Comparison of ENCODE assay signal across 10 mouse cellular contexts in the genomic region with DNA sequence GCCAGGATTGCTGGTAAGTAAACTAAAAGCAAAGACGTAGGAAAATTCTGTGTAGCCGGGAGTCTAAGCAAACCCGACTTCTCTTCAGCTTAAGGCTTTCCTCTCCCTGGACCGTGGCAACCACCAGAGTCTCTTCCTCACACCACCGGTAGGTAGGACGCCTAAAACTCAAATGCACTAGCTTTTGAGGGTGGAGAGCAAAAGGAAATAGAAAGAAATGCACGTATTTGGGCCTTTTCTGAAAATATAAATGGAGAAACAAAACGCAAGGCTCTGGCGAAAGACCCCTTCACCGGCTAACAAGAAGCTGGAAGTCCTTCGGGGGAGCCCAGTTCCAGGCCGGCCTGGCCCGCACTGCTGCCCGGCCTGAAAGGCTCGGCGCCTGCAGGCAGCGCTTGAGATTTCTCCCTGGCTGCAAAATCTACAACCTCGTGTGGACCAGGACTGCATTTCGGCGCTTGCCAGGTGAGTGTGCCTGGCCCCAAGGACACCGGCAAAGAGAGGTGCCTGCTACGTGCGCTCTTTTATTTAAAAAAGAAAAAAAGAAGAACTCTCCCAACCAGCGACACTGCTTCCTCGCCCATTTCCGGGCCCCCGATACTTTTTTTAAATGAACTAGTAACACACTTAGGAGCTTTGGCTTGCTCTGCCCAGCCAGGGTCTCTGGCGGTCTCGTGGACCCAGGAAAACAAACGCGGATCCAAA. TPM values are rescaled to one million over a fixed set of nuclear protein-coding genes. Genes with fewer than 3 reads are reported as not detected.
A peak's percentile ranks its signal among the peaks of the same experiment; 100 is the strongest.
DNase-seq lines count a peak whose midpoint lies in the region; ATAC-seq and TF ChIP-seq lines count a peak whose summit lies in the region.
"Had no signal": no experiment of that assay in that cellular context is flagged by ENCODE, and none has a peak within 500 bp of the region (broad histone marks: within the 10 kb centered on the region; RNA-seq: fewer than 3 reads in every experiment).

No protein-coding gene starts in this region.

- peaks cover 70% of the 10 kb centered on the region for H3K27me3 ChIP-seq in heart, embryonic 10.5 days (ENCODE audit: insufficient read depth, poor library complexity, severe bottlenecking)
- H3K27me3 ChIP-seq in ES-Bruce4 (ENCODE audit: control insufficient read depth, insufficient read depth, low read length, poor library complexity, severe bottlenecking), result peaks cover 54% of the 10 kb centered on the region
- H3K27me3 ChIP-seq in hindbrain, embryonic 11.5 days (ENCODE audit: control insufficient read depth, insufficient read depth, low read length), result peaks cover 79% of the 10 kb centered on the region
- H3K27me3 ChIP-seq in midbrain, embryonic 14.5 days (ENCODE audit: control insufficient read depth, insufficient read depth, low read length), result peaks cover 81% of the 10 kb centered on the region
- H3K27me3 ChIP-seq: CH12.LX had no signal

- no peaks in the 10 kb centered on the region for H3K9me3 ChIP-seq in heart, embryonic 10.5 days
- no peaks in the 10 kb centered on the region for H3K9me3 ChIP-seq in ES-Bruce4 (replicated peaks; ENCODE audit: control insufficient read depth, insufficient read depth, low read length, poor library complexity, severe bottlenecking)
- H3K9me3 ChIP-seq in hindbrain, embryonic 11.5 days (ENCODE audit: control insufficient read depth, low read length), result no peaks in the 10 kb centered on the region
- H3K9me3 ChIP-seq in midbrain, embryonic 14.5 days (ENCODE audit: control insufficient read depth, low read length), result no peaks in the 10 kb centered on the region

- peaks cover 49% of the 10 kb centered on the region for H3K4me1 ChIP-seq in heart, embryonic 10.5 days
- H3K4me1 ChIP-seq in ES-Bruce4 (ENCODE audit: control insufficient read depth, insufficient read depth, low read length), result no peaks in the 10 kb centered on the region
- peaks cover 2% of the 10 kb centered on the region; the same call in 1 of the 2 replicates for H3K4me1 ChIP-seq in hindbrain, embryonic 11.5 days (replicated peaks; ENCODE audit: control insufficient read depth, insufficient read depth, low read length)
- peaks cover 8% of the 10 kb centered on the region; the same call in 1 of the 2 replicates for H3K4me1 ChIP-seq in midbrain, embryonic 14.5 days (ENCODE audit: control insufficient read depth, insufficient read depth, low read length)

- no peak for DNase-seq in heart, embryonic 10.5 days (ENCODE audit: low spot score)
- DNase-seq in heart, postnatal 4 days, result no peak
- DNase-seq in hindbrain, embryonic 11.5 days (ENCODE audit: low spot score), result peak; percentile 62
- peak; percentile 47 for DNase-seq in midbrain, embryonic 14.5 days
- no peak for DNase-seq in left cerebral cortex, adult 8-10 months (ENCODE audit: low spot score in 2 of 2)
- DNase-seq in adrenal gland, postnatal 4 days (ENCODE audit: low spot score in 2 of 2), result no peak
- DNase-seq in cerebellum, adult 18-20 months, result no peak

- H3K9ac ChIP-seq in ES-Bruce4 (ENCODE audit: low read depth, poor library complexity, severe bottlenecking), result peak overlapping the region; percentile 7; the same call in 1 of the 2 replicates
- peak overlapping the region; percentile 16; the same call in 1 of the 2 replicates for H3K9ac ChIP-seq in hindbrain, embryonic 11.5 days (ENCODE audit: low read depth, low read length)
- H3K9ac ChIP-seq in midbrain, embryonic 14.5 days (replicated peaks; ENCODE audit: low read length), result peak overlapping the region; percentile 72

- no peak for ATAC-seq in hindbrain, embryonic 11.5 days (ENCODE audit: low FRiP score)
- no peak for ATAC-seq in midbrain, embryonic 14.5 days (ENCODE audit: low FRiP score, low TSS enrichment)

- peak overlapping the region; percentile 71 for H3K4me3 ChIP-seq in heart, embryonic 10.5 days
- peak overlapping the region; percentile 48 for H3K4me3 ChIP-seq in ES-Bruce4 (ENCODE audit: low read depth, low read length)
- H3K4me3 ChIP-seq in hindbrain, embryonic 11.5 days (ENCODE audit: low read depth, low read length), result peak overlapping the region; percentile 43
- H3K4me3 ChIP-seq in midbrain, embryonic 14.5 days (replicated peaks; ENCODE audit: low read depth, low read length), result peak overlapping the region; percentile 45

- TF ChIP-seq CTCF in ES-Bruce4 (IDR thresholded peaks at IDR 0.05; ENCODE audit: low read depth, low read length), result no peak

- H3K36me3 ChIP-seq in heart, embryonic 10.5 days, result 0 out of 2 replicates have a peak, but pooled peaks cover 4% of the 10 kb centered on the region
- no peaks in the 10 kb centered on the region for H3K36me3 ChIP-seq in ES-Bruce4 (ENCODE audit: control insufficient read depth, insufficient read depth, low read length, poor library complexity, severe bottlenecking)
- H3K36me3 ChIP-seq in hindbrain, embryonic 11.5 days (ENCODE audit: control insufficient read depth, insufficient read depth, low read length), result no peaks in the 10 kb centered on the region
- 0 out of 2 replicates have a peak, but pooled peaks cover 9% of the 10 kb centered on the region for H3K36me3 ChIP-seq in midbrain, embryonic 14.5 days (ENCODE audit: control insufficient read depth, insufficient read depth, low read length)

- H3K27ac ChIP-seq in heart, embryonic 10.5 days, result peak overlapping the region; percentile 84
- H3K27ac ChIP-seq in ES-Bruce4 (ENCODE audit: insufficient read depth, low read length), result no peak overlapping the region
- H3K27ac ChIP-seq in hindbrain, embryonic 11.5 days (ENCODE audit: low read depth, low read length), result no peak overlapping the region
- peak overlapping the region; percentile 87 for H3K27ac ChIP-seq in midbrain, embryonic 14.5 days (replicated peaks; ENCODE audit: low read depth, low read length)

- no peak for TF ChIP-seq POLR2A in ES-Bruce4 (IDR thresholded peaks at IDR 0.05; ENCODE audit: insufficient read depth, low read length)

- no peak for TF ChIP-seq EP300 in ES-Bruce4 (IDR thresholded peaks at IDR 0.05; ENCODE audit: insufficient read depth, low read depth, low read length)

- H3K4me2 ChIP-seq in hindbrain, embryonic 11.5 days (replicated peaks; ENCODE audit: low read depth, low read length), result peak overlapping the region; percentile 19
- peak overlapping the region; percentile 65 for H3K4me2 ChIP-seq in midbrain, embryonic 14.5 days (ENCODE audit: low read length)

- WGBS in heart, embryonic 10.5 days, result 2% methylated on average over 31 of the region's 31 CpGs
- WGBS in hindbrain, embryonic 11.5 days, result 1% methylated on average over 31 of the region's 31 CpGs
- under 1% methylated on average over 31 of the region's 31 CpGs for WGBS in midbrain, embryonic 14.5 days

RNA-seq across cellular contexts. Expression of a gene that starts 4.3 kb away (rescaled TPM):
- 1.1 and 2.6 TPM in 2 replicates for polyA plus RNA-seq in heart, embryonic 10.5 days (2016; fragmentation: Nextera tagmentation; extraction: Ambion mirVana)
- not detected for total RNA-seq in heart, postnatal 4 days (2021)
- polyA plus RNA-seq in ES-Bruce4 (2011; ENCODE audit: insufficient read depth, insufficient read length, low read depth, missing spikeins), result not detected in 2 replicates
- polyA plus RNA-seq in hindbrain, embryonic 11.5 days (2014; fragmentation: Nextera tagmentation; extraction: Ambion mirVana), result 0.24 and 0.71 TPM in 2 replicates
- polyA plus RNA-seq in midbrain, embryonic 14.5 days (2014; fragmentation: Nextera tagmentation; extraction: Ambion mirVana), result 1.7 and 2.5 TPM in 2 replicates
- not detected for total RNA-seq in left cerebral cortex, adult 8-10 months (2022)
- total RNA-seq in adrenal gland, postnatal 4 days (2021), result 1 to 10 TPM; 4.4 to 6.5 TPM
- total RNA-seq: CH12.LX; hematopoietic stem cell, adult 5-6 weeks had no signal

RNA-seq across cellular contexts. Expression of a gene that starts 12.6 kb away (rescaled TPM):
- 0.76 TPM in 1 of 2 replicates, not detected in the other for polyA plus RNA-seq in heart, embryonic 10.5 days (2016; fragmentation: Nextera tagmentation; extraction: Ambion mirVana)
- total RNA-seq in heart, postnatal 4 days (2021), result not detected
- not detected in 2 replicates for polyA plus RNA-seq in ES-Bruce4 (2011; ENCODE audit: insufficient read depth, insufficient read length, low read depth, missing spikeins)
- polyA plus RNA-seq in hindbrain, embryonic 11.5 days (2014; fragmentation: Nextera tagmentation; extraction: Ambion mirVana), result 1.6 and 3.3 TPM in 2 replicates
- 5.5 and 6.3 TPM in 2 replicates for polyA plus RNA-seq in midbrain, embryonic 14.5 days (2014; fragmentation: Nextera tagmentation; extraction: Ambion mirVana)
- total RNA-seq in left cerebral cortex, adult 8-10 months (2022), result not detected
- 1 to 10 TPM in 1 of 2 experiments, under 1 TPM in 1; 0.87 to 2.3 TPM for total RNA-seq in adrenal gland, postnatal 4 days (2021)
- total RNA-seq: hematopoietic stem cell, adult 5-6 weeks had no signal

RNA-seq across cellular contexts. Expression of a gene that starts 13.1 kb away (rescaled TPM):
- polyA plus RNA-seq in heart, embryonic 10.5 days (2016; fragmentation: Nextera tagmentation; extraction: Ambion mirVana), result 9.1 and 21.7 TPM in 2 replicates
- total RNA-seq in heart, postnatal 4 days (2021), result 1 to 10 TPM; 1.0 to 1.1 TPM
- 5.5 and 6.1 TPM in 2 replicates for polyA plus RNA-seq in ES-Bruce4 (2011; ENCODE audit: insufficient read depth, insufficient read length, low read depth, missing spikeins)
- 18.6 and 22.9 TPM in 2 replicates for polyA plus RNA-seq in hindbrain, embryonic 11.5 days (2014; fragmentation: Nextera tagmentation; extraction: Ambion mirVana)
- polyA plus RNA-seq in midbrain, embryonic 14.5 days (2014; fragmentation: Nextera tagmentation; extraction: Ambion mirVana), result 88.6 and 120 TPM in 2 replicates
- total RNA-seq in left cerebral cortex, adult 8-10 months (2022), result 1 to 10 TPM in 1 of 4 experiments, under 1 TPM in 1, not detected in 2; 0.28 to 1.4 TPM
- 10 to 100 TPM; 28.0 to 37.3 TPM for total RNA-seq in adrenal gland, postnatal 4 days (2021)

Comparison
In these comparisons a context has a peak if more than half of its experiments do, and no peak if none do; other contexts are left out.
1. DNase-seq: peak in hindbrain, embryonic 11.5 days (single experiment) and midbrain, embryonic 14.5 days (single experiment); none in heart, embryonic 10.5 days (single experiment), heart, postnatal 4 days (single experiment), left cerebral cortex, adult 8-10 months (0 of 2), adrenal gland, postnatal 4 days (0 of 2) and cerebellum, adult 18-20 months (0 of 2).
2. H3K27ac ChIP-seq: peak in heart, embryonic 10.5 days (single experiment) and midbrain, embryonic 14.5 days (single experiment); none in ES-Bruce4 (single experiment) and hindbrain, embryonic 11.5 days (single experiment).
3. H3K9ac ChIP-seq: peak in every context shown above with its lines; median percentile 72 in midbrain, embryonic 14.5 days; 16 in hindbrain, embryonic 11.5 days; 7 in ES-Bruce4.
4. Peak in every context shown above with its lines, with median percentiles within 50 percentile points of each other: H3K4me3 ChIP-seq.